ENCODE assay signal across 24 mouse cellular contexts in the genomic region with DNA sequence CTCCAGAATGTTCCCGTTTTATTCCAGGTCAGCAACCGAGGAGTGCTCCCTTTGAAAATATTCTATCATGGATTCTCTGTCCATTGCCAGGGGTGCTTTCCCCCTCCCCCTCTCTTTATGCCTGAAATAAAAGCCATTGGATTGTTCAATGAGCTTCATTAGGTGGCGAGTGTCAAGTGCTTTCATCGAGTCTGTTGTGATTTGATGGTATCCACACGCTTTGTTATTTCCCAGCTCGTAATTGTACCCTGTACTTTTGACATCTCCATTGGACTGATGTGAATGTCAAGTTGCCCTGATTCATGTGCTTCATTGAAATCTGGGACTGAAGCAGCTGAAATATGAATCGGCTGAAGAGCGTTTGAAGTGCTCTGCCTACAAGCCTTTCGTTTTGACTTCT.
A peak's percentile ranks its signal among the peaks of the same experiment; 100 is the strongest.
DNase-seq lines count a peak whose midpoint lies in the region; ATAC-seq and TF ChIP-seq lines count a peak whose summit lies in the region.
"Had no signal": no experiment of that assay in that cellular context is flagged by ENCODE, and none has a peak within 500 bp of the region (broad histone marks: within the 10 kb centered on the region; RNA-seq: fewer than 3 reads in every experiment).

No protein-coding gene starts in this region.

- H3K9ac ChIP-seq in forebrain, embryonic 12.5 days: no peak overlapping the region
- H3K9ac ChIP-seq in forebrain, embryonic 16.5 days (replicated peaks; ENCODE audit: low read depth, low read length): no peak overlapping the region
- no peak overlapping the region for H3K9ac ChIP-seq in forebrain, postnatal 0 days
- H3K9ac ChIP-seq: embryonic facial prominence, embryonic 13.5 days; hindbrain, embryonic 12.5 days; hindbrain, embryonic 15.5 days had no signal

- ATAC-seq in forebrain, embryonic 12.5 days (ENCODE audit: low FRiP score): 0 out of 2 replicates have a peak, but pooled peaks have one; percentile 46
- ATAC-seq in forebrain, embryonic 16.5 days: peak; percentile 59; the same call in 1 of the 2 replicates
- no peak for ATAC-seq in forebrain, postnatal 0 days
- ATAC-seq: activated CD4-positive, CD25-positive, alpha-beta regulatory T cell, adult 4 months; intestine, postnatal 0 days had no signal

- H3K9me3 ChIP-seq in forebrain, embryonic 12.5 days: no peaks in the 10 kb centered on the region
- no peaks in the 10 kb centered on the region for H3K9me3 ChIP-seq in forebrain, embryonic 10.5 days
- H3K9me3 ChIP-seq in forebrain, embryonic 16.5 days (ENCODE audit: control insufficient read depth, low read length): no peaks in the 10 kb centered on the region
- no peaks in the 10 kb centered on the region for H3K9me3 ChIP-seq in forebrain, postnatal 0 days (ENCODE audit: low read length)
- H3K9me3 ChIP-seq: embryonic facial prominence, embryonic 10.5 days; embryonic facial prominence, embryonic 13.5 days; heart, embryonic 10.5 days; hindbrain, embryonic 12.5 days; hindbrain, embryonic 15.5 days had no signal

- no peaks in the 10 kb centered on the region for H3K27me3 ChIP-seq in forebrain, embryonic 12.5 days
- H3K27me3 ChIP-seq in forebrain, embryonic 10.5 days (ENCODE audit: poor library complexity, severe bottlenecking): no peaks in the 10 kb centered on the region
- H3K27me3 ChIP-seq in forebrain, embryonic 16.5 days (replicated peaks; ENCODE audit: control insufficient read depth, insufficient read depth, low read length): no peaks in the 10 kb centered on the region
- no peaks in the 10 kb centered on the region for H3K27me3 ChIP-seq in forebrain, postnatal 0 days (ENCODE audit: insufficient read depth, low read length)
- H3K27me3 ChIP-seq: embryonic facial prominence, embryonic 13.5 days; hindbrain, embryonic 12.5 days; hindbrain, embryonic 15.5 days had no signal

- no peak overlapping the region for H3K4me3 ChIP-seq in forebrain, embryonic 12.5 days (replicated peaks)
- H3K4me3 ChIP-seq in forebrain, embryonic 10.5 days: no peak overlapping the region
- H3K4me3 ChIP-seq in forebrain, embryonic 16.5 days (replicated peaks; ENCODE audit: low read length): no peak overlapping the region
- H3K4me3 ChIP-seq in forebrain, postnatal 0 days (ENCODE audit: low read depth, low read length): no peak overlapping the region
- H3K4me3 ChIP-seq: embryonic facial prominence, embryonic 10.5 days; embryonic facial prominence, embryonic 13.5 days; erythroblast, embryonic 14.5 days; heart, adult 2 months; heart, embryonic 10.5 days; hindbrain, embryonic 12.5 days; hindbrain, embryonic 15.5 days had no signal

- DNase-seq in forebrain, embryonic 10.5 days (ENCODE audit: extremely low spot score, low spot score): no peak
- DNase-seq in forebrain, postnatal 0 days: no peak
- peak; percentile 21 for DNase-seq in retina, embryonic 14.5 days (ENCODE audit: low spot score)
- no peak for DNase-seq in c-Kit-positive CD71-positive TER-119-positive erythroid progenitor cells, embryonic 14.5 days (ENCODE audit: low spot score)
- DNase-seq: adrenal gland, adult 8-10 months; adrenal gland, postnatal 25 days; cerebellum, adult 11-12 months; cerebellum, adult 8-10 months; cerebellum, postnatal 10 days; cerebellum, postnatal 36 days; embryo, embryonic 11 days; gastrocnemius, postnatal 25 days; heart, adult 2 months; kidney, adult 2 months had no signal

- no peak overlapping the region for H3K4me2 ChIP-seq in forebrain, embryonic 12.5 days
- H3K4me2 ChIP-seq in forebrain, embryonic 16.5 days (ENCODE audit: low read length): no peak overlapping the region
- no peak overlapping the region for H3K4me2 ChIP-seq in forebrain, postnatal 0 days (ENCODE audit: low read depth)
- H3K4me2 ChIP-seq: embryonic facial prominence, embryonic 13.5 days; hindbrain, embryonic 12.5 days; hindbrain, embryonic 15.5 days had no signal

- TF ChIP-seq CTCF in forebrain, postnatal 0 days (IDR thresholded peaks at IDR 0.05; ENCODE audit: low read depth): no peak

- no peak overlapping the region for H3K27ac ChIP-seq in forebrain, embryonic 12.5 days
- no peak overlapping the region for H3K27ac ChIP-seq in forebrain, embryonic 10.5 days
- H3K27ac ChIP-seq in forebrain, embryonic 16.5 days (ENCODE audit: low read length): peak overlapping the region; percentile 23; the same call in 1 of the 2 replicates
- H3K27ac ChIP-seq in forebrain, postnatal 0 days (ENCODE audit: low read depth, low read length): no peak overlapping the region
- H3K27ac ChIP-seq: embryonic facial prominence, embryonic 10.5 days; embryonic facial prominence, embryonic 13.5 days; heart, adult 2 months; heart, embryonic 10.5 days; hindbrain, embryonic 12.5 days; hindbrain, embryonic 15.5 days had no signal

- H3K4me1 ChIP-seq in forebrain, embryonic 12.5 days: no peaks in the 10 kb centered on the region
- H3K4me1 ChIP-seq in forebrain, embryonic 10.5 days: peaks cover 5% of the 10 kb centered on the region; the same call in 1 of the 2 replicates
- 0 out of 2 replicates have a peak, but pooled peaks cover 3% of the 10 kb centered on the region for H3K4me1 ChIP-seq in forebrain, embryonic 16.5 days (replicated peaks; ENCODE audit: control insufficient read depth, insufficient read depth, low read length)
- H3K4me1 ChIP-seq in forebrain, postnatal 0 days (ENCODE audit: insufficient read depth): no peaks in the 10 kb centered on the region
- H3K4me1 ChIP-seq: embryonic facial prominence, embryonic 10.5 days; embryonic facial prominence, embryonic 13.5 days; heart, embryonic 10.5 days; hindbrain, embryonic 12.5 days; hindbrain, embryonic 15.5 days had no signal

- no peaks in the 10 kb centered on the region for H3K36me3 ChIP-seq in forebrain, embryonic 12.5 days (replicated peaks)
- H3K36me3 ChIP-seq in forebrain, embryonic 10.5 days (replicated peaks): no peaks in the 10 kb centered on the region
- H3K36me3 ChIP-seq in forebrain, embryonic 16.5 days (ENCODE audit: control insufficient read depth, insufficient read depth): no peaks in the 10 kb centered on the region
- no peaks in the 10 kb centered on the region for H3K36me3 ChIP-seq in forebrain, postnatal 0 days (ENCODE audit: insufficient read depth)
- H3K36me3 ChIP-seq: embryonic facial prominence, embryonic 10.5 days; embryonic facial prominence, embryonic 13.5 days; heart, embryonic 10.5 days; hindbrain, embryonic 12.5 days; hindbrain, embryonic 15.5 days had no signal

- 32% methylated on average over 9 of the region's 9 CpGs for WGBS in forebrain, embryonic 12.5 days
- WGBS in forebrain, embryonic 10.5 days: 75% methylated on average over 9 of the region's 9 CpGs
- WGBS in forebrain, embryonic 16.5 days: 36% methylated on average over 9 of the region's 9 CpGs
- 34% methylated on average over 9 of the region's 9 CpGs for WGBS in forebrain, postnatal 0 days
